Mouse (Mus musculus) MEL (cell line): ENCODE data around the gene Mcm3. TPM values are rescaled to one million over a fixed set of nuclear protein-coding genes. Genes with fewer than 3 reads are reported as not detected.
"Not testable (repeated sequence)": the region's sequence is repeated elsewhere in the genome, so short reads cannot be mapped to it uniquely, and the experiment has no call there.

ENCODE experiments used
- DNase-seq: peaks from one replicate; pipeline ENCODE4 v3.0.0; 2011; ENCODE audit warnings: low read depth, low spot score
- H3K27ac ChIP-seq: 2 replicates; pipeline ENCODE4 v1.5.1; 2012; ENCODE audit warnings: low read depth, mild to moderate bottlenecking, control low read depth, low read length, moderate library complexity; ENCODE audit not compliant: control insufficient read depth
- H3K27me3 ChIP-seq, 2 experiments: fragments of 150-350 bp in 1 of 2; sonication (generic) in 1 of 2; 2 replicates each; pipeline ENCODE4 v1.6.1; 2012; ENCODE audit warnings: low read length in 2 of 2, mild to moderate bottlenecking in 2 of 2, improper control_type of control experiment in 1 of 2, moderate library complexity in 1 of 2; ENCODE audit not compliant: insufficient read depth in 2 of 2, control insufficient read depth in 1 of 2
- H3K36me3 ChIP-seq, 2 experiments: 2 replicates each; pipeline ENCODE4 v1.6.1; 2012 to 2014; ENCODE audit warnings: low read length in 2 of 2, improper control_type of control experiment in 1 of 2, inconsistent platforms in 1 of 2, mild to moderate bottlenecking in 1 of 2; ENCODE audit not compliant: insufficient read depth in 2 of 2, control insufficient read depth in 1 of 2
- H3K4me1 ChIP-seq, 2 experiments: fragments of 150-350 bp in 1 of 2; sonication (generic) in 1 of 2; 2 replicates each; pipeline ENCODE4 v1.6.1; 2012; ENCODE audit warnings: low read length in 2 of 2, improper control_type of control experiment in 1 of 2, mild to moderate bottlenecking in 1 of 2; ENCODE audit not compliant: insufficient read depth in 2 of 2, control insufficient read depth in 1 of 2
- H3K4me3 ChIP-seq, 2 experiments: fragments of 150-350 bp in 1 of 2; sonication (generic) in 1 of 2; 2 replicates each; pipeline ENCODE4 v1.5.1; 2012; ENCODE audit warnings: low read depth in 2 of 2, low read length in 2 of 2, mild to moderate bottlenecking in 2 of 2, moderate library complexity in 2 of 2, control low read depth in 1 of 2, improper control_type of control experiment in 1 of 2; ENCODE audit not compliant: control insufficient read depth in 1 of 2, insufficient read depth in 1 of 2
- H3K79me2 ChIP-seq: 2 replicates; pipeline ENCODE4 v1.6.1; 2012; ENCODE audit warnings: mild to moderate bottlenecking, low read length, moderate library complexity; ENCODE audit not compliant: control insufficient read depth, poor library complexity, insufficient read depth
- H3K9ac ChIP-seq: 2 replicates; pipeline ENCODE4 v1.6.1; 2012; ENCODE audit warnings: low read depth, mild to moderate bottlenecking, control low read depth, low read length, moderate library complexity; ENCODE audit not compliant: control insufficient read depth, poor library complexity, severe bottlenecking
- H3K9me3 ChIP-seq: fragments of 150-350 bp; sonication (generic); replicated peaks from 2 replicates; pipeline ENCODE4 v1.6.1; 2012; ENCODE audit warnings: mild to moderate bottlenecking, low read length, improper control_type of control experiment, moderate library complexity; ENCODE audit not compliant: insufficient read depth
- CHD2 ChIP-seq: IDR thresholded peaks from 2 replicates; pipeline ENCODE4 v1.6.1; 2011; ENCODE audit warnings: low read length, improper control_type of control experiment
- ELF1 ChIP-seq: IDR thresholded peaks from 2 replicates; pipeline ENCODE4 v1.6.1; 2014; ENCODE audit warnings: low read depth, mild to moderate bottlenecking, inconsistent platforms, low read length, improper control_type of control experiment, moderate library complexity
- EP300 ChIP-seq, 2 experiments: IDR thresholded peaks; 2 replicates each; pipeline ENCODE4 v1.6.1; 2011; ENCODE audit warnings: improper control_type of control experiment in 2 of 2, low read length in 2 of 2, low read depth in 1 of 2, mild to moderate bottlenecking in 1 of 2
- GABPA ChIP-seq: IDR thresholded peaks from 2 replicates; pipeline ENCODE4 v1.6.1; 2012; ENCODE audit warnings: low read depth, mild to moderate bottlenecking, inconsistent platforms, low read length, improper control_type of control experiment, moderate library complexity
- JUND ChIP-seq: IDR thresholded peaks from 2 replicates; pipeline ENCODE4 v1.6.1; 2011; ENCODE audit warnings: low read depth, mild to moderate bottlenecking, improper control_type of control experiment, low read length
- MAZ ChIP-seq: IDR thresholded peaks from 2 replicates; pipeline ENCODE4 v1.6.1; 2012; ENCODE audit warnings: low read depth, mild to moderate bottlenecking, inconsistent platforms, low read length, improper control_type of control experiment
- NELFE ChIP-seq: IDR thresholded peaks from 2 replicates; pipeline ENCODE4 v1.6.1; 2011; ENCODE audit warnings: low read depth, low read length, improper control_type of control experiment
- POLR2AphosphoS2 ChIP-seq: IDR thresholded peaks from 2 replicates; pipeline ENCODE4 v1.6.1; 2011; ENCODE audit warnings: low read length, improper control_type of control experiment
- RAD21 ChIP-seq: IDR thresholded peaks from 2 replicates; pipeline ENCODE4 v1.6.1; 2011; ENCODE audit warnings: mild to moderate bottlenecking, low read depth, low read length, improper control_type of control experiment
- TCF12 ChIP-seq: IDR thresholded peaks from 2 replicates; pipeline ENCODE4 v1.6.1; 2014; ENCODE audit warnings: low read depth, mild to moderate bottlenecking, inconsistent platforms, low read length, improper control_type of control experiment, moderate library complexity
- USF1 ChIP-seq: IDR thresholded peaks from 2 replicates; pipeline ENCODE4 v1.6.1; 2014; ENCODE audit warnings: low read depth, mild to moderate bottlenecking, inconsistent platforms, low read length, improper control_type of control experiment, moderate library complexity
- polyA plus RNA-seq, 2 experiments: library from polyadenylated mRNA; stranded (reverse) in 1 of 2; unstranded in 1 of 2; fragments of >175 nt in 1 of 2; fragments of >200 nt in 1 of 2; gene quantifications; 2 replicates each; pipeline versions ENCODE4 v1.2.1 to v1.2.4; 2012; ENCODE audit warnings: low replicate concordance in 2 of 2, low read depth in 1 of 2; ENCODE audit not compliant: insufficient read length in 2 of 2, insufficient read depth in 1 of 2, missing spikeins in 1 of 2
- total RNA-seq: library from RNA; depleted of rRNA; stranded (reverse); fragments of 300-350 nt; gene quantifications from 2 replicates; pipeline ENCODE4 v1.2.3, GENCODE M21; 2012

The Mcm3 gene
- total and polyA plus RNA-seq, 3 experiments, result 189 to 267 (median 204) TPM

DNA sequence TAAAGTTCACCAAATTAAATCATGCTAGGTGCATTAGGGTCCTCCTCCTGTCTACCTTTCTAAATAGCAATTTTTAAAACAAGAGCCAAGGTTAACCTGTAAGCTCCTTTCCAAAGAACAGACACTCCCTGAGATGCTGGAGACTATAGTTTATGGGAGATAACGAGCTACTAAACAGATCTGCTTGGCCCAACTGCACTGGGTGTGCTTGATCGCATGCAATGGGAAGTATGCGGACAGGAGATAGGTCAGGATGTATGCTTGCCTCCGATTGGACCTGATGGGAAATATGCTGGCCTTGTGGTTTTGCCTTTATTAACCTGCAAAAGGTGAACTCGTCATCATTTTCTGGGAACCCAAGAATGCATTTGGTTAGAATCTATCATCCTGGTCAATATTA is 24.9 kb downstream of the Mcm3 start:
- TF ChIP-seq EP300 (IDR thresholded peaks at IDR 0.05; ENCODE audit: low read depth in 1 of 2, low read length in 2 of 2) (peak in 1 of 2 experiments; percentile 42; a peak in 1 of 4 replicates), MAZ (no peak), TCF12 (peak; percentile 63; the same call in 1 of the 2 replicates), CHD2 (no peak)
- TF ChIP-seq, all 39 proteins: peak for 2
- Histone ChIP-seq H3K9me3 (no peaks in the 10 kb centered on the region), H3K4me3 (no peak overlapping the region), H3K4me1 (peaks cover 0 to 6% of the 10 kb centered on the region in 2 experiments; a peak in 2 of 4 replicates), H3K27me3 (no peaks in the 10 kb centered on the region), H3K79me2 (no peaks in the 10 kb centered on the region), H3K36me3 (peaks cover 0 to 3% of the 10 kb centered on the region in 2 experiments; a peak in 1 of 4 replicates), H3K27ac (no peak overlapping the region), H3K9ac (no peak overlapping the region)
- no peak for DNase-seq

DNA sequence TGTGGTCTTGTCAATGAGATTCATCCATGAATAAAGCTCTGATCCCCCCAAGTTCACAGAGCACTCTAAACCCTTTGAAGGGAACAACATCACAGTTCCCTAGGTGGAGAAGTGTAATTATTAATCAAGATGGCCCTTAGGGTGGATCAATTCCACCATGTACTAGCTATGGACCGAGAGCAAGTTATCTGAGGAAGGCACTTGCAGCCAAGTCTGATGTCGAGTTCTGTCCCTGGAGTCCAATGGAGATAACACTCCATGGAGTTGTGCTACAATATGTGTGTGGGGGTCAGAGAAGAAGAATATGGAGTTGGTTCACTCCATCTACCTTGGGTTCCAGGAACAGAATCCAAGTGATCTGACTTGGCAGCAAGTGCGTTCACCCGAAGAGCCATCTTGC is 25.4 kb downstream of the Mcm3 start:
- no peaks in the 10 kb centered on the region for H3K27me3 ChIP-seq
- peaks cover 0 to 6% of the 10 kb centered on the region in 2 experiments; a peak in 2 of 4 replicates for H3K4me1 ChIP-seq
- DNase-seq, result no peak
- H3K36me3 ChIP-seq, result peaks cover 0 to 3% of the 10 kb centered on the region in 2 experiments; a peak in 1 of 4 replicates
- no peak overlapping the region for H3K4me3 ChIP-seq
- H3K9ac ChIP-seq, result no peak overlapping the region
- H3K9me3 ChIP-seq, result no peaks in the 10 kb centered on the region
- TF ChIP-seq ELF1 (no peak), POLR2AphosphoS2 (no peak), GABPA (no peak), TCF12 (no peak), USF1 (no peak)
- no peak overlapping the region for H3K27ac ChIP-seq
- H3K79me2 ChIP-seq, result no peaks in the 10 kb centered on the region

DNA sequence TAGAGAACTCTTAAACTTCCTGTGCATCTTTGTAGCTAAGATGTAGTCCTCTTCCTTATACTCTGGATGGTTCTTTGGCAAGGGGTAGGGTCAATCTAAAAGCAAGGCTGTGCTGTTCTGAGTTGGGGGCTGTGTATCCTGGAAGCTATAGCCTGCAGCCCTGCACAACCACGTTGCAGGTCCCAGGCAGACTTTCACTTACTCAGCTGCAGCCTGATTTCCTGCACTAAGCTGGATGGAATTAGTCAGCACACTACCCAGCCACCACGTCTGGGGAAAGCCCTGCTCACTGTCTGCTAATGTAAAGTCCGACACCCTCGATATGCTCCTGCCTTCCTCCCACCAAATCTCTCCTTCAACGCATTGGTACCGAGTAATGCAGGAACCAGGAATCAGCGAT is 28.7 kb downstream of the Mcm3 start:
- no peaks in the 10 kb centered on the region for H3K9me3 ChIP-seq
- H3K9ac ChIP-seq, result no peak overlapping the region
- TF ChIP-seq NELFE, result no peak
- TF ChIP-seq TCF12, result no peak
- no peak for TF ChIP-seq JUND
- TF ChIP-seq RAD21, result no peak
- H3K27me3 ChIP-seq, result no peaks in the 10 kb centered on the region
- H3K36me3 ChIP-seq, result peaks cover 0 to 3% of the 10 kb centered on the region in 2 experiments; a peak in 1 of 4 replicates
- no peaks in the 10 kb centered on the region for H3K79me2 ChIP-seq
- no peak overlapping the region for H3K27ac ChIP-seq
- no peak overlapping the region for H3K4me3 ChIP-seq
- H3K4me1 ChIP-seq, result peaks cover 0 to 6% of the 10 kb centered on the region in 2 experiments; a peak in 2 of 4 replicates
- DNase-seq, result no peak

DNA sequence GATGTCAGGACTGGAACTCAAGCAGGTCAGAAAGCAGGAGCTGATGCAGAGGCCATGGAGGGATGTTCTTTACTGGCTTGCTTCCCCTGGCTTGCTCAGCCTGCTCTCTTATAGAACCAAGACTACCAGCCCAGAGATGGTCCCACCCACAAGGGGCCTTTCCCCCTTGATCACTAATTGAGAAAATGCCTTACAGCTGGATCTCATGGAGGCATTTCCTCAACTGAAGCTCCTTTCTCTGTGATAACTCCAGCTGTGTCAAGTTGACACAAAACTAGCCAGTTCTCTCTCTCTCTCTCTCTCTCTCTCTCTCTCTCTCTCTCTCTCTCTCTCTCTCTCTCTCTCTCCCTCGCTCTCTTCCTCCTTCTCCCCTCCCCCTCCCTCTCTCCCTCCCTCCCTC is 29.6 kb downstream of the Mcm3 start, which contains the start of gene Il17f:
Gene Il17f (minus strand): TSS at position 101 of the 400 bp plus-strand sequence.
- not testable (repeated sequence) for DNase-seq, H3K9me3 ChIP-seq, H3K27me3 ChIP-seq, H3K4me1 ChIP-seq, H3K4me3 ChIP-seq, H3K36me3 ChIP-seq, H3K27ac ChIP-seq, H3K9ac ChIP-seq, H3K79me2 ChIP-seq
